Mouse (Mus musculus): ENCODE measurements around the gene Clp1. TPM values are rescaled to one million over a fixed set of nuclear protein-coding genes. Genes with fewer than 3 reads are reported as not detected.

The Clp1 gene
- 1 to 10 TPM; 4.9 to 5.8 TPM for total RNA-seq (2021)
- long read RNA-seq, experiment 1, transcript Clp1-201 (3 exons, 1,912 nt): major isoform, 14 of 14 reads
- long read RNA-seq, experiment 1, partial matches to known transcripts: 0 of 14 reads
- long read RNA-seq, experiment 1, other reads (novel, unspliced or antisense): 0 of 14 reads
- long read RNA-seq, experiment 2, transcript Clp1-201 (3 exons, 1,912 nt): major isoform, 14 of 14 reads
- long read RNA-seq, experiment 2, partial matches to known transcripts: 0 of 14 reads
- long read RNA-seq, experiment 2, other reads (novel, unspliced or antisense): 0 of 14 reads

DNA sequence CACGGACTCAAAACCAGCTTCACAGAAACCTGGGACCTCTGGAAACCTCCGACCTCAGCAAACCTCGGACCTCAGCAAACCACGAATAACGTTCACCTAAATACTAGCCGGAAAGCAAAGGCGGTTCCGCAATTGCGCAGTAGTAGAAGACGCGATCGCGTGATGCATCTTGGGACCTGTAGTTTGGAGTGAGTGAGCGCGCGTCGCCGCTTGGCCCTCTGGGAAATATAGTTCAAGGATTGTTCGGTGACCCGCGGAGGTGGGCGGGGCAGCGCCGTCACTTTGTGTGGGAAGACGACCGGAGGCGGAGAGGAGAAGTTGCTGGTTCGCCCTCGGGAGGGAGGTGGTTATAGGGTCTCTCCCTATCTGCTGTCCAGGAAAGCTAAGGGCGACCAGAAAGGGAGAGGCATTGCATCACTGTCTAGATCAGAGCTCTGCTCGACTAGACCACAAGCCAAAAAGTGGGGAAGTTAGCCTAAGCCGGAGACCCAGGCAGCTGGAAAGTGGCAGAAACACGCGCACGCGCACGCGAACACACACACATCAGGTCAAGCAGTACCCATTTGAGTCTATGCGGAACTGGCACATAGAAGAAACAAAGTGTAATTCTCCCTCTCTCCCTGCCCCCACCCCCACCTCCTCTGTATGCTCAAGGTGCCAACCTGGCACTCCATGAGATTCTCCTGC is at the start of gene Clp1:
TSS of gene Clp1 (minus strand) at position 179 of the 687 bp plus-strand sequence.
- peak; percentile 94 to 95 for DNase-seq
- intact Hi-C loops (cut with DNase I): no loop called here

GRCm38 (mm10) chr2:84775665-84776064 is 48.5 kb upstream of the Clp1 start:
- peak; percentile 37 to 47 for DNase-seq
- intact Hi-C loops (cut with DNase I): no loop called here

DNA sequence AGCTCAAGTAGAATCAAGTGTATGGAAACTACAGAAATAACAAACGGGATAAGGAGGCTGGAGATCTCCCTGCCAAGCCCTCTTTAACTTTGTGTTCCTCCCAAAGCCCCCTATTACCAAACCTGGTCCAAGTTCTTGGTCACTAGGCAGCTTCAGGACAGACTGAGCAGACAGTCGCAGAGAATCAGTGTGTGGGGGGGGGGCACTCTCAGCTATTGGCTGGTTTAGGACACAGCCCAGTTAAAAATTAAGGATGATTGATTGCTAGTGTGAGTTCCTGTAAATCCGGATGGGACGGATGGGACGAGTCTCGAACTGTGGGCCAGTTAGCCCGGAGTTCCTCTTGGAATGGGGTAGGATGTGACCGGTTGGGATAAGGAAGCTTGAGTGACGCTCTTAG is 48.1 kb upstream of the Clp1 start, which contains the start of gene Serping1:
TSS of gene Serping1 (minus strand) at position 204 of the 400 bp plus-strand sequence.
- intact Hi-C loops (cut with DNase I): no loop called here
- DNase-seq: peak; percentile 9 to 16

DNA sequence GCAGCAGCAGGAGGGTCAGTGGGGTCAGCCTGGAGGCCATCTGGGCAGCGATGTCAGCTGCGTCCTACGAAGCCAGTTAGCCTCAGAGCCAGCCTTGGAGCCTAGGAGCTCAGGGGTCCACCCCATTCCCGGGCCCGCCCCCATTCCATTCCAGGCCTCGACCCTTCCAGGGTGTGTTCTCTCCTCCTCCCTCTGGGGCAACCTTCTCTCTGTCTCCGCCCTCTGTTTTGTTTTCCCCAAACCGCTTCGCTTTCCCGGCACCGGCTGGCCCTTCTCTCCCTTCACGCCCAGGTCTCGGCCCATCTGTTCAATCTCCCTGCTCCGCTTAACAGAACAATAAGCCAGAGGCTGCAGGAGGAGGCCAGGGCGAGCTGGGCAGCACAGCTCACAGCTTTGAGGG is 47.6 kb upstream of the Clp1 start:
- peak; percentile 79 to 80 for DNase-seq

GRCm38 (mm10) chr2:84773195-84773594 is 46.0 kb upstream of the Clp1 start:
- DNase-seq: no peak
- intact Hi-C loops (cut with DNase I): loop anchor here (5.0 kb wide), 1 partner anchor 44 kb away; no protein-coding TSS in a partner anchor

More for the DNA sequence above, 47.6 kb upstream of the Clp1 start:
- intact Hi-C loops (cut with DNase I): loop anchor here (5.0 kb wide), 1 partner anchor 43 kb away; no protein-coding TSS in a partner anchor

GRCm38 (mm10) chr2:84772454-84772853 is 45.3 kb upstream of the Clp1 start:
- DNase-seq: no peak
- intact Hi-C loops (cut with DNase I): loop anchor here (5.0 kb wide), 1 partner anchor 45 kb away; no protein-coding TSS in a partner anchor

GRCm38 (mm10) chr2:84770501-84770900 is 43.4 kb upstream of the Clp1 start:
- DNase-seq: peak; percentile 42 to 55
- intact Hi-C loops (cut with DNase I): loop anchor here (5.0 kb wide), 1 partner anchor 47 kb away; no protein-coding TSS in a partner anchor

GRCm38 (mm10) chr2:84762818-84763217 is 35.7 kb upstream of the Clp1 start:
- DNase-seq: no peak
- intact Hi-C loops (cut with DNase I): no loop called here

DNA sequence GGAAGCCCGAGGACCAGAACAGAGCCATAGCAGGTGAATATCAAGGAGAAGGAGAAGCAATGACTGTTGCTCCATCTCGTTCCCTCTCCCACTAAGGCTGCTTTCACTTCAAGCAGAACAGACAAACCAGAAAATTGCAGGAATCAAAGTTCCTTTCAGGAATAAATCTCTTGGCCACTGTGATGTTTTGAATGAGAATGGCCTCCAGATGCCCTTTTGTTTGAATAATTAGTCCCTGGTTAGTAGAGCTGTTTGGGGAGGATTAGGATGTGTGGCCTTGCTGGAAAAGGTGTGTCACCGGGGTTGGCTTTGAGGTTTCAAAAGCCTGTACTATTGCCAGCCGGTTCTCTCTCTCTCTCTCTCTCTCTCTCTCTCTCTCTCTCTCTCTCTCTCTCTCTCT is 35.1 kb upstream of the Clp1 start:
- DNase-seq: no peak
- intact Hi-C loops (cut with DNase I): no loop called here

- DNase-seq: no peak
Observed at GRCm38 (mm10) chr2:84761840-84762239, 34.7 kb upstream of the Clp1 start.

DNA sequence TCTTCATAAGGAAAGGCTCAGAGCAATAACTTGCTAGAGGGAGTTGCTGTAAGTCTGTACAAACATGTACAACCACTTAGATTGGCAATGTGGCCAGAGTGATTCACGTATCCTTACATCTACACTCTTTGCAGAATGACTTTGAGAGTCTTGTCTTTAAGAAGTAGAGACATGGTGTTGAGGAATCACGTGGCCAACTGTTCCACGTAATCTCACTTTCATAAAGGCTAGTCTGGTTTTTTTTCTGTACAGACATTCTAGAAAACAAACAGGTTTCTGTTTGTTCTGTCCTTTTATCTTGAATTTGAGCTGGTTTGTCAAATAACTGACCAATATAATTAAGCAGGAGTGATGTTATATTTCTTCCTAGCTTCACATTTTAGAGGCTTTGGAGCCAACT is 34.2 kb upstream of the Clp1 start:
- no peak for DNase-seq
- intact Hi-C loops (cut with DNase I): no loop called here

More at GRCm38 (mm10) chr2:84761840-84762239, 34.7 kb upstream of the Clp1 start:
- intact Hi-C loops (cut with DNase I): no loop called here

DNA sequence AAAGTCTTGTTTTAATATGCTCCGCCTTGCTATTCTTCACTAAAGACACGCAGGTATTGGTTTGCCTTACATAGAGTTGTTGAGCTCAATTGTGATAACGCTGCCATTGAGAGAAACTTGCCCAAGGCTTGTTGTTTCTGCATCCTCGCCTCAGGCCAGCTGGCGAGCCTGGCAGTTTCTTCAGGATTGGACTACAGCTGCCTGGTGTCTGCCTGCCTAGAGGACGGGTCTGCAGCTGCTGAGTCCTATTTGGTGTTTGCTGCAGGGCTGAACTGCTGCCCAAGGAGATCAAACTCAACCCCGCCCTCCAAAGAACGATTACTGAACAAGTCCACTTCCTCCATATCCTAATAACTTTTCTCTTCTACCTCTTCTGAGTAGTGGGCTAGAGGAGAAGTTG is 33.6 kb upstream of the Clp1 start:
- DNase-seq: no peak
- intact Hi-C loops (cut with DNase I): no loop called here

DNA sequence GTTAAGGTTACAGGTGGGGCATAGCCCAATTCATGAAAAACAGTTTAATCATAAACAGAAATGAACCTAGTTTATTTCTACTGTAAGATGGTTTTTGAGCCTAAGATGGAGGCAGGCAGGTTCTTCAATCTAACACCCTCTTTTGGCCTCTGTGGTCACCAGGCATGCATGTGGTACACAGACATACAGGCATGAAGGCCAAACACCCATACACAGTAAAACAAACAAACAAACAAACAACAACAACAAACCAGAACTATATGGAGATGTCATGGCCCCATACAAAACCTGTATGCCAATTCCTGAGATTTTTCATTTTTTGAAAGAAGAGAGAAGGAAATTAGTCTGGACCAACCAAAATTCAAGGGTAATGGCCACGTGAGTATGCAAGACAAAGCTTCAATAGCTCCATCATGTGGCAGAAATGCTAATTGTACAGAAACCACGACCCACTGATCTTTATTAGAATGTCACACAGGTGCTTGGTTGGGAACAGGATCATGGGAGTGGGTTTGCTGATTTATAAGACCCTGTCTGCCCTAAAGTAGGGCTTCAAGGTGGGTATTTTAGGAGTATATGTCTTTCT is 31.5 kb upstream of the Clp1 start:
- peak in 1 of 2 experiments; percentile 62 for DNase-seq

GRCm38 (mm10) chr2:84757026-84757682 is 30.0 kb upstream of the Clp1 start:
- intact Hi-C loops (cut with DNase I): loop anchor here (2.0 kb wide), 1 partner anchor 16 kb away; no protein-coding TSS in a partner anchor
- no peak for DNase-seq

More for the DNA sequence above, 31.5 kb upstream of the Clp1 start:
- intact Hi-C loops (cut with DNase I): no loop called here

GRCm38 (mm10) chr2:84756245-84756644 is 29.1 kb upstream of the Clp1 start:
- intact Hi-C loops (cut with DNase I): loop anchor here (2.0 kb wide), 1 partner anchor 15 kb away; no protein-coding TSS in a partner anchor
- DNase-seq: no peak

DNA sequence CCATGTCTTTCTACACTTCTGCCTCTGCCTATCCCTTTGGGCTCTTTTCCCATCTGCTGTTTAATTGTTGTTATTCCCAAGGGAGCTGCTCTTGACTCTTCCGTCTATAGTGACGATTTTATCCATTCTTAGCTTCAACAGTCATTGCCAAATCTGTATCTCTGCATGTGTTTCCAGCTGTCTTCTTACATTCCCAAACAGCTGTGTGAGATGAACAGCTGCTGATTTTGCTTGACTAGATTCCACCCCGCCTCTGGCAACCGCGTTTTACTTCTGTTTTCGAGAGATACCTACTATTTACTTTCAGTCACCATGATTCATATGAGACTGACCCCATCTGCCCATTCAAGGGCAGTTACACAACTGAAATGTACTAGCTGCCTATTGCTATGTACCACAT is 23.0 kb upstream of the Clp1 start:
- intact Hi-C loops (cut with DNase I): no loop called here
- DNase-seq: peak; percentile 44 to 47

GRCm38 (mm10) chr2:84744126-84744525 is 17.0 kb upstream of the Clp1 start:
- no peak for DNase-seq
- intact Hi-C loops (cut with DNase I): loop anchor here (5.0 kb wide), 1 partner anchor 53 kb away; the partner anchor contains the start of gene Ube2l6

- DNase-seq: peak; percentile 61 to 78
- intact Hi-C loops (cut with DNase I): loop anchor here (5.0 kb wide), 1 partner anchor 54 kb away; the partner anchor contains the start of gene Ube2l6
Observed at GRCm38 (mm10) chr2:84743561-84743960, 16.4 kb upstream of the Clp1 start, which contains the start of gene Gm19426. Gm19426 (minus strand) TSS chr2:84743655.

DNA sequence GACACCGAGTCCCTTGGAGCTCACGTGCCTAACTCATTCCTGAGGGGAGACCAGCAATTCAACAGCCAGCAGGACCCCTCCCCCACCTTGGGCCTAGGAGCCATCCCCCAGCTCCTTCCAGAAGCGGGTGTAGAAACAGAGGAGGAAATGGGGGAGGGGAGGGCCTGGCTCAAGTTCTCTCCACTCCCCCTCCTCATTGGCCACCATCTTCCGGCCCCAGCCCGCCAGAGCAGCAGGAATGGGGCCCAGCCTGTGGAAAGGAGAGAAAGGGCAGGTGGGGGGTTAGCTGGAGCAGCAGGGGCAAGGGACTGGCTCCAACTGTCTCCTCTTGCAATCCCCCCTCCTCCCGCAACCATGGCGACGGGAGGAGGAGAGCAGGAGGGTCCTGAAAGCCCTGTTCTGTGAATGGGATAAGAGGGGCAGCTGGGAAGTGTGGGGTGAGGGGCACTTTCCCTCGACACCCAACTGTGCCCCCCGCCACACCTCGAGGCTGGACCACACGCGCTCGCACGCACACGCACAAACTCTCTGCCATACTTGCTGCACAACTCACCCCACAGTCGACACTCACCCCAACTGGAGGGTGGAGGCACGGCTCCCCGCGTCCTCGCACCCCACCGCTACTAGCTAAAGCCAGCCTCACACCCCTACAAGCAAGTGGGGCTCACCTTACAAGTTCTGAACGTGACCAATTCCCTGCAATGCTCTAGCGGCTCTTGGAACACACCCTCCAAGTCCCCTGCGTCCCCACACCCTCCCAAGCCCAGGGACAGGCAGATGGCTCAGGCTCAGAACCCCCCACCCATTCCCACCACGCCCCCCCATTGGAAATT is 15.5 kb upstream of the Clp1 start:
- peak; percentile 29 to 43 for DNase-seq

More for the DNA sequence above, 15.5 kb upstream of the Clp1 start:
- intact Hi-C loops (cut with DNase I): loop anchor here (5.0 kb wide), 1 partner anchor 55 kb away; the partner anchor contains the start of gene Ube2l6
